Mouse (Mus musculus) kidney, embryonic 15.5 days (tissue): ENCODE data around the gene Mad1l1. TPM values are rescaled to one million over a fixed set of nuclear protein-coding genes. Genes with fewer than 3 reads are reported as not detected.

Source experiments
- ATAC-seq: fragments of 200-750 bp; cut with Nextera tagmentation; replicated peaks from 2 replicates; pipeline ENCODE4 v1.8.0; 2017; ENCODE audit warnings: moderate TSS enrichment; ENCODE audit not compliant: low FRiP score
- H3K27ac ChIP-seq: fragments of 300-500 bp; sonication (generic); 2 replicates; pipeline ENCODE4 v1.5.1; 2015; ENCODE audit warnings: mild to moderate bottlenecking, inconsistent platforms
- H3K27me3 ChIP-seq: fragments of 300-500 bp; sonication (generic); 2 replicates; pipeline ENCODE4 v1.6.1; 2015; ENCODE audit warnings: inconsistent platforms
- H3K36me3 ChIP-seq: fragments of 300-500 bp; sonication (generic); 2 replicates; pipeline ENCODE4 v1.6.1; 2015; ENCODE audit warnings: inconsistent platforms
- H3K4me1 ChIP-seq: fragments of 300-500 bp; sonication (generic); 2 replicates; pipeline ENCODE4 v1.6.1; 2015; ENCODE audit warnings: inconsistent platforms
- H3K4me2 ChIP-seq: fragments of 300-500 bp; sonication (generic); 2 replicates; pipeline ENCODE4 v1.6.1; 2015; ENCODE audit warnings: moderate library complexity, mild to moderate bottlenecking, inconsistent platforms
- H3K4me3 ChIP-seq: fragments of 300-500 bp; sonication (generic); replicated peaks from 2 replicates; pipeline ENCODE4 v1.5.1; 2015; ENCODE audit warnings: mild to moderate bottlenecking, inconsistent platforms
- H3K9ac ChIP-seq: fragments of 300-500 bp; sonication (generic); 2 replicates; pipeline ENCODE4 v1.6.1; 2015; ENCODE audit warnings: mild to moderate bottlenecking, inconsistent platforms
- H3K9me3 ChIP-seq: fragments of 300-500 bp; sonication (generic); replicated peaks from 2 replicates; pipeline ENCODE4 v1.6.1; 2016; ENCODE audit warnings: inconsistent platforms
- WGBS: fragments of 180-500 bp; shearing (Covaris S2); methylation state at CpG from one replicate; pipeline ENCODE4 v1.1.7; 2015; ENCODE audit warnings: mixed read lengths; 5-methylcytosine and 5-hydroxymethylcytosine counted together
- polyA plus RNA-seq: library from polyadenylated mRNA; unstranded; fragments of >200 nt; fragmentation: Nextera tagmentation; extraction: Ambion mirVana; gene quantifications from 2 replicates; pipeline ENCODE4 v1.2.1, GENCODE M21; 2015

Mad1l1 gene
- polyA plus RNA-seq, 1 experiment from 2014 or later = 53.0 TPM

DNA sequence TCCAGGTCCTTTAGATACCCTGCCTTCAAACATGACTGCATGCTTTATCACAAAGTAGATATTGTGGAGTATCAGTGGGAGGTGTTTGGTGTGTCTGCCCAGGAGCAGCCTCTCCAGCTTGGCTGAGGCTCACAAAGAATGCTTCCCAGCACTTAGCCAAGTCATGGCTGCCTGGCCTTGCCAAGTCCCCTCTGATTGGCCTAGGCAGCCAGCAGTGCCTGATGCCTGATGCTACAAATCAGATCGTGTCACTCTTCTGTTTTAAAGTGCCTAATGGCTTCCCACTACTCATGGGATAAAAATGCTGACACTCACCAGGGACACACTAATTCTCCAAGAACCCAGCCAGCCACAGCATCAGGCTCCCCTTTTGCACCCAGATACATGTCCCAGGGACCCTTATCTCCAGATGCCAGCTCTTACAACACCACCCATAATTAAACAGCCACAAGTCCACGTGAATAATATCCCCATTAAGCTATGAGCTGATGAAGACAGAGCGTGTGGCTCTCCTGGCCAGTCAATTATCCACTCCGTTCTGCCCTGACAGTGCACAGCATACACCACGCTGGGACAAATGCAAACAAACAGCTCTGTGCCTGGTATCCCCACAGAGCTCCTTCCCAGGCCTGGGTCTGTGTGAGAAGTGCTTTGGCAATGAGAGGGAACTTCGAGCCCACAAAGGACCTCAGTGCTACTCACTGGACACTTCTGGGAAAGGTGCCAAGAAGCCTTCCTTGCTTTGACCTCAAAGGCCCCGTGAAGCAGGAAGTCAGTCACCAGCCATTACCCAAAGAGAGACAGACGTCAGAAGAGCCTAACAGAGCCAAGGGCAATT lies 205.7 kb downstream of the Mad1l1 start:
- Histone ChIP-seq H3K4me1 (peaks cover 15% of the 10 kb centered on the region), H3K27me3 (no peaks in the 10 kb centered on the region), H3K36me3 (peaks cover 7% of the 10 kb centered on the region; the same call in 1 of the 2 replicates), H3K27ac (peak overlapping the region; percentile 64), H3K9me3 (no peaks in the 10 kb centered on the region), H3K4me3 (no peak overlapping the region), H3K9ac (no peak overlapping the region), H3K4me2 (no peak overlapping the region)
- ATAC-seq = peak; percentile 40; the same call in 1 of the 2 replicates
- WGBS = 33% methylated on average over 8 of the region's 8 CpGs

DNA sequence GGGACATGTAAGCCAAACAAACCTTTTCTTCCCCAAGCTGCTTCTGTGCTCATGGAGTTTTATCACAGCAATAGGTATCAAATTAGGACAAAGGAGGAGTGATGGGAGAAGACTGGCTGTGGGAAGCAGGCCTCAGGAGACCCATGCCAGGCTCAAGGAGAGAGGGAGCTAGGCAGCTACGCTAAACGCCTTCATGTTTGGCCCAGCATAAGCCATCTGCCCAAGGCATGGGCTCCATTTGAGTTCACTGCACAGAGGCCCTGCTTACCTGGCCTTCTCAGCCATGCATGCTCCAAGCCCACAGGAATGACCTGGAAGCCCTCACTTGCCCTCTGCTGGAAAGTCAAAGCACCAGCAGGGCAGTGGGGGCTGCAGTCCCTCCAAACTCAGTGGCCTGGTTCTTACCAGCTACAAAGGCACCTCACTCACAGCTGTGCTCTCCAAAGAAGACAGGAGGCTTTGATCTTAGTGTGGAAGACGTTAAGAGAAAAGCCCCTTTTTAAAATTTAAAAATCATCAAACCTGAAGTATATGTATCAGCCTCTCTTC lies 206.8 kb downstream of the Mad1l1 start:
- H3K27ac ChIP-seq = no peak overlapping the region
- no peaks in the 10 kb centered on the region for H3K9me3 ChIP-seq
- H3K36me3 ChIP-seq = peaks cover 7% of the 10 kb centered on the region; the same call in 1 of the 2 replicates
- WGBS = 77% methylated on average over 3 of the region's 3 CpGs
- no peaks in the 10 kb centered on the region for H3K27me3 ChIP-seq
- ATAC-seq = no peak
- peaks cover 15% of the 10 kb centered on the region for H3K4me1 ChIP-seq
- H3K4me3 ChIP-seq = no peak overlapping the region
- no peak overlapping the region for H3K9ac ChIP-seq
- no peak overlapping the region for H3K4me2 ChIP-seq

DNA sequence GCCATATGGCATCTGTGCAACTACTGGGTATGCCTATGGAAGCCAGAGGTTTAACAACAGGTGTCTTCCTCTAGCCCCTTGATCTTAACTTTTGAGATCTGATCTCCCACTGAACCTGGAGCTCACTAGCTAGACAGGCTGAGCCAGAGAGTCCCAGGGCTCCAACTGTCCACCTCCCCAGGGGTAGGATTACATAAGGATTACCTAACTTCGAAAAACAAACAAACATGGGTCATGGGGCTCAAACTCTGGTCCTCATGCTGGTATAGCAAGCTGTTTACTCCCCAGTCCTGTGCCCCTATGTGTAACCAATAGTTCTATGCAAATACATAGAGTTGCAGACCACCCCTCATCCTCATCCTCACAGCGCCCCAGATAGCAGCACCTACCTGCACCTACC lies 208.1 kb downstream of the Mad1l1 start:
- no peaks in the 10 kb centered on the region for H3K9me3 ChIP-seq
- H3K4me3 ChIP-seq = no peak overlapping the region
- H3K36me3 ChIP-seq = peaks cover 7% of the 10 kb centered on the region; the same call in 1 of the 2 replicates
- H3K4me2 ChIP-seq = no peak overlapping the region
- H3K4me1 ChIP-seq = peaks cover 15% of the 10 kb centered on the region
- 86% methylated on average over 2 of the region's 2 CpGs for WGBS
- H3K27ac ChIP-seq = no peak overlapping the region
- H3K27me3 ChIP-seq = no peaks in the 10 kb centered on the region
- ATAC-seq = no peak
- H3K9ac ChIP-seq = no peak overlapping the region

DNA sequence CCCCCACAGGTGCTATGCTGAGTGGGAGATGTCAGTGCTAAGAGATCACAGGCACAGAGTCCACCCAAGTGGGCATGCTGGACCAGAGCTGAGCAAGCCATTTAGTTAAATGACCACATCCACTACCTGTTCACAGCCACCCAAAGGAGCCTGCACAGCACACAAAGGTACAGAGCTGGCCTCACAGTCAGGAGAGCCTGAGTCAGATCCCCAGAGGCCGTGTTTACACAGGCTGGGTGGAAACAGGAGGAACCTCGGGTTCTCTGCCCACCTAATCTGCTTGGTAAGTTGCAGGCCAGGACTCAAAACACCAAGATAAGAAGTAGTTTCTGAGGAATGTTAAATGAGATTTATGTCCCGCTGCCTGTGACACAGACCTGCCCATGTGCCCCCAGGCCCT lies 211.3 kb downstream of the Mad1l1 start:
- Histone ChIP-seq H3K27me3 (no peaks in the 10 kb centered on the region), H3K4me2 (no peak overlapping the region), H3K36me3 (0 out of 2 replicates have a peak, but pooled peaks cover 5% of the 10 kb centered on the region), H3K27ac (no peak overlapping the region), H3K4me3 (no peak overlapping the region), H3K9ac (no peak overlapping the region), H3K9me3 (no peaks in the 10 kb centered on the region), H3K4me1 (no peaks in the 10 kb centered on the region)
- ATAC-seq = no peak
- 64% methylated on average over 3 of the region's 3 CpGs for WGBS

DNA sequence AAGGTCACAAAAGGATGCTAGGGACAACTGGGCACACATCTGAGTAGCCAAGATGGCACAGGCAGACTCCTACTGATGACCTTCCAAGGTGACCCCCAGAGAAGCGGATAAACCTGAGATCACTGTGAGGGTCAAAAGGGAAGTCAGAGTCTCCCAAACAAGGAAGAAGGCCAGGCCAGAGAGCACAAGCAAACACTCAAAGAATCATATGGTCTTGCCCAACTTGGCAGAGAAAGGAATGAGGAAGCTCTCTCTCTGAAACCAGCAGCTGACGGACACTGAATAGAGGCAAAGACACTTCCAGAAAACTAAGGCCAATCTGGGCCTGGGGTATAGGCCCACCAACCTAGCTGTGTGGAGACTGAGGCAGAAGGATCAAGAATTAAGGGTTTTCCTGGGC lies 213.4 kb downstream of the Mad1l1 start:
- Histone ChIP-seq H3K36me3 (0 out of 2 replicates have a peak, but pooled peaks cover 5% of the 10 kb centered on the region), H3K9ac (no peak overlapping the region), H3K27me3 (no peaks in the 10 kb centered on the region), H3K9me3 (no peaks in the 10 kb centered on the region), H3K27ac (no peak overlapping the region), H3K4me2 (no peak overlapping the region), H3K4me1 (no peaks in the 10 kb centered on the region), H3K4me3 (no peak overlapping the region)
- 86% methylated on average over 2 of the region's 2 CpGs for WGBS
- no peak for ATAC-seq

DNA sequence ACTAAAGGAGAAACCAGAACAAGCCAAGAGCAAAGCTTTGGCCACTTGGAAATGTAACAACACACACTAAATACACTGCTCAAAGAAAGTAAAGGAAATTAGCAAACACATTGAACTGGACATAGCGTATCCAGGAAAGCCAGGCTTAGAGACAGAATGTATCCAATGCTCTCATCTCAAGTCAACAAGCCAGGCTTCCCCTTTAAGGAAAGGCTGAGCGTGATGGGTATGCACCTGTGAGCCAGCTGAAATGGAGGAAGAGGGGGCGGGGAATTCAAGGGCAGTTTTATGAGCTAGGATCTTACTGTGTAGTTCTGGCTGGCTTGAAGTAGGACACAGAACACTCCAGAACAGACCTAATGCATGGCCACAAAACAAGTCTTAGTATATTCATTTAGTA lies 215.3 kb downstream of the Mad1l1 start:
- ATAC-seq = no peak
- Histone ChIP-seq H3K9ac (no peak overlapping the region), H3K4me2 (no peak overlapping the region), H3K4me1 (0 out of 2 replicates have a peak, but pooled peaks cover 3% of the 10 kb centered on the region), H3K9me3 (no peaks in the 10 kb centered on the region), H3K4me3 (no peak overlapping the region), H3K36me3 (0 out of 2 replicates have a peak, but pooled peaks cover 5% of the 10 kb centered on the region), H3K27me3 (no peaks in the 10 kb centered on the region), H3K27ac (no peak overlapping the region)
- WGBS = 67% methylated on average over 3 of the region's 3 CpGs

DNA sequence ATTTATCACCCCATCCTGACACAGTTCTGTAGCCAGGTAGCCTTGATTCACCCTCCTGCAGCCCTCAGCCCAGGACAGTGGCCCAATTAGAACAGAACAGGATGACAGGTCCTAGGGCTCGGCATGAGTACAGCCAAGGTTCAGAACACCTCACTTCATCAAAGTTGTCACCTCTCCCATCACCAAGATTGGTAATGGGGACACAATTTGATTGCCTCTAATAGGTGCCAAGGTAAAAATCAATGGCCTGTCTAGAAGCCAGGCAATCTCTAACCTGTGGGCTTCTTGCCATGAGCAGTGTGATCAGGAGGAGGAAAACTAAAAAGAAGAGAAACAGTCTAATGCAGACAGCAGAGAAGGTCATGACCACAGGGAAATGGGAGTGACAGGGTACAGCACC lies 216.5 kb downstream of the Mad1l1 start:
- Histone ChIP-seq H3K4me2 (no peak overlapping the region), H3K4me1 (0 out of 2 replicates have a peak, but pooled peaks cover 3% of the 10 kb centered on the region), H3K4me3 (no peak overlapping the region), H3K9me3 (no peaks in the 10 kb centered on the region), H3K9ac (no peak overlapping the region), H3K27ac (no peak overlapping the region), H3K36me3 (0 out of 2 replicates have a peak, but pooled peaks cover 5% of the 10 kb centered on the region), H3K27me3 (no peaks in the 10 kb centered on the region)
- no peak for ATAC-seq
- WGBS = 89% methylated on average over 1 of the region's 1 CpGs

DNA sequence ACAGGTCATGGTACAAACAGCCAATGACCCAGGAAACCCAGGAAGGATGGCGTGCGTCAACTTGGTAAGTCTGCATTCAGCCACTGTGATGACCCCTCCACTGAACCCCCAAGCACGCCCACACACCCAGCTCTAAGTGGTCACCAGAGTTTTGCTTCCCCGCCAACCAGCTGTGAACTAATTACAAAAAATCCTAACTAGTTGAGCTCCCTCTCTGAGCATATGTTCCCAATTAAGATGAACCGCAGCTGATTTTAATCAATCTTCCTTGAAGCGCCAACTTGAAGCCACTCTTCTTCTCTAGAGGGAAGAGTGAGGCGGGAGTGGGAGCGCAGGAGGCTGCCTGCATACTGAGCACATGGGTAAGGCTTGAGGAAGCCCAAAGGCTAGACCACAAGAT lies 218.6 kb downstream of the Mad1l1 start:
- WGBS = 75% methylated on average over 8 of the region's 8 CpGs
- H3K4me2 ChIP-seq = no peak overlapping the region
- peaks cover 4% of the 10 kb centered on the region; the same call in 1 of the 2 replicates for H3K36me3 ChIP-seq
- no peaks in the 10 kb centered on the region for H3K27me3 ChIP-seq
- ATAC-seq = no peak
- H3K4me1 ChIP-seq = 0 out of 2 replicates have a peak, but pooled peaks cover 3% of the 10 kb centered on the region
- H3K9ac ChIP-seq = no peak overlapping the region
- H3K4me3 ChIP-seq = no peak overlapping the region
- no peaks in the 10 kb centered on the region for H3K9me3 ChIP-seq
- H3K27ac ChIP-seq = no peak overlapping the region

DNA sequence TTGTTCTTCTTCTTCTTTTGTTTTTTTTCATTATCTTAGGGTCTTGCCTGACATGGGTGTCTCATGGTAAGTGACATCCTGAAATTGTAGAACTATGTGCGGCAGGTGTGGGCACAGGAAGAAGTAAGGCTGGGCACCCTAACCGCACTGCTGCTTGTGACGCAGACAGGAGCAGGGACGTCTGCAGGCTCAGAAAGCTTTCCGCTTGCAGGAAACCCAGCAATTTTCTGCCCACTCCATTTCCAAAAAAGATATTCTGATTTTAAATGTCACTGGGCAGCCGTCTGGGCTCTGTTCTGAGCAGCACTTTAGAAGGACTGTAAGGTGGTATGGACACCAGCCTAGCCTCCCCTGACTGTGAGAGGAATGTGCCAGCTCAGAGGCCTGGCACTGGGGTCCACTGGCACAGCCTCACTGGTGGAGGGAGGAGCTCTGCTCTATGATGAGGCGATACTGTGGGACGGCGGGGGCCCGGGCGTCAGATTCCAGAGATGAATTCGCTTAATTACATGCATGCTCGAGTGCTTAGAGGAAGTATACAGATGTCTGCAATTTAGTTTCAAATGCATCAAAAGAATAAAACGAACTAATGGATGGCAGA lies 219.8 kb downstream of the Mad1l1 start:
- no peak for ATAC-seq
- H3K36me3 ChIP-seq = peaks cover 4% of the 10 kb centered on the region
- H3K27me3 ChIP-seq = no peaks in the 10 kb centered on the region
- H3K4me1 ChIP-seq = 0 out of 2 replicates have a peak, but pooled peaks cover 3% of the 10 kb centered on the region
- H3K4me2 ChIP-seq = no peak overlapping the region
- H3K27ac ChIP-seq = no peak overlapping the region
- H3K9me3 ChIP-seq = no peaks in the 10 kb centered on the region
- no peak overlapping the region for H3K9ac ChIP-seq
- no peak overlapping the region for H3K4me3 ChIP-seq
- 85% methylated on average over 14 of the region's 14 CpGs for WGBS

DNA sequence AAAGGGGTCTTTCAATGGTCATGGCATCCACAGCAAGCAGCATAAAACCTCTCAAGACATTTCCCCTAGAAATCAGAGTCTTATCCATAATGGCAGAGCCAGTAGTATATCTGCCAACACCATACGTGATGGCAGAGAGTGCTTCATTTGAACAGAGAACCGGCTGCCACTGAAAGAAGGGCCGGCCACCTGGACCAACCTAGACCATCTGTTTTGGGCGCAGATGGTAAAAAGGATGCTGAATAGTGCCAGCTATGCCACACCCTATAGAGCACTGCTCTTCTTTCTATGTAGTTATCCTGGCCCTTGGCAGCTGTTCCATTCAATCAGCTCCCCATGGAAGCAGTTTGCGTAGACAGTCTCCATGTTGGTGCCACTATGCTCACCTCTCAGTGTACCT lies 222.6 kb downstream of the Mad1l1 start:
- H3K4me1 ChIP-seq = 0 out of 2 replicates have a peak, but pooled peaks cover 3% of the 10 kb centered on the region
- 95% methylated on average over 5 of the region's 5 CpGs for WGBS
- H3K9me3 ChIP-seq = no peaks in the 10 kb centered on the region
- H3K36me3 ChIP-seq = peaks cover 4% of the 10 kb centered on the region
- H3K4me2 ChIP-seq = no peak overlapping the region
- no peaks in the 10 kb centered on the region for H3K27me3 ChIP-seq
- H3K9ac ChIP-seq = no peak overlapping the region
- ATAC-seq = no peak
- no peak overlapping the region for H3K27ac ChIP-seq
- no peak overlapping the region for H3K4me3 ChIP-seq

DNA sequence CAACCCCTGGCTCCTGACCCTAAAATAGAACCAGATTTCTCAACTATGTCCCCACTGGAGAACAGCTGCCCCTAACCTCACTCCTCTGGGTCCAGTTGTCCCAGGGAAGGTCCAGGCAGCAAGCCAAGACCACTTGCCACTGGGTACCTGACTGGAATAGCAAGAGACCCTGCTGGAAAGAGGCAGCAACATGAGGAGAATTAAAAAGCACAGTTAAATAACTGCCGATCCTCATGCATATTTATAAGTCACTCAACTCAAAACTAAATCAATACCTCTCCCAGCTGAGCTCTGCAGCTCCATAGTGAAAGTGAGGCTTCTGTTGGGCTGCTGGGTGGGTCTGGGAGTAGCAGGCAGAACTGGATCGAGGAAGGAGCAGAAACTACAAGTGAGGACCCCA lies 226.1 kb downstream of the Mad1l1 start:
- no peaks in the 10 kb centered on the region for H3K9me3 ChIP-seq
- H3K27me3 ChIP-seq = no peaks in the 10 kb centered on the region
- H3K4me2 ChIP-seq = no peak overlapping the region
- no peaks in the 10 kb centered on the region for H3K4me1 ChIP-seq
- H3K9ac ChIP-seq = no peak overlapping the region
- no peak overlapping the region for H3K4me3 ChIP-seq
- WGBS = 83% methylated on average over 2 of the region's 2 CpGs
- peaks cover 4% of the 10 kb centered on the region for H3K36me3 ChIP-seq
- no peak overlapping the region for H3K27ac ChIP-seq
- ATAC-seq = no peak

DNA sequence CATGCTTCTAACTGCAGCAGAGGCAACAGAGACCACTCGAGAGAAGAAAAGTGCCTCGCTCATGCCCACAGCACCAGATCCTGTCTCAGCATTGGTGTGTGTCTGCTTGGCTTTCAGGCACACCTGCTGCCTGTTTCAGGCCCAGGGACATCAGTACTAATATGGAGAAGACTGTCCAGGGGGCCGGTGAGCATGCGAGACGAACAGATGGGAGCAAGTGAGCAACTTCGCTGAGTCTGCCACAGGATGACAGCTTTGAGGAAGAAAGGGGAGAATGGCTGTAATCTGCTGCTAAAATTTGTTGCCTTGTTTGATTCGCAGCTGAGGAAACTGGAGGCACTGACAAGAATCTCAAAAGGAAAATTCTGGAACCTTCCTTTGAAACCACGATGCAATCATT lies 227.9 kb downstream of the Mad1l1 start:
- ATAC-seq = no peak
- WGBS = 90% methylated on average over 8 of the region's 8 CpGs

More for the DNA sequence above, 227.9 kb downstream of the Mad1l1 start:
- H3K9me3 ChIP-seq = no peaks in the 10 kb centered on the region
- no peaks in the 10 kb centered on the region for H3K27me3 ChIP-seq
- no peaks in the 10 kb centered on the region for H3K4me1 ChIP-seq
- no peak overlapping the region for H3K9ac ChIP-seq
- H3K4me2 ChIP-seq = no peak overlapping the region
- no peak overlapping the region for H3K4me3 ChIP-seq
- H3K27ac ChIP-seq = no peak overlapping the region
- peaks cover 2% of the 10 kb centered on the region; the same call in 1 of the 2 replicates for H3K36me3 ChIP-seq
